In the genomic region with DNA sequence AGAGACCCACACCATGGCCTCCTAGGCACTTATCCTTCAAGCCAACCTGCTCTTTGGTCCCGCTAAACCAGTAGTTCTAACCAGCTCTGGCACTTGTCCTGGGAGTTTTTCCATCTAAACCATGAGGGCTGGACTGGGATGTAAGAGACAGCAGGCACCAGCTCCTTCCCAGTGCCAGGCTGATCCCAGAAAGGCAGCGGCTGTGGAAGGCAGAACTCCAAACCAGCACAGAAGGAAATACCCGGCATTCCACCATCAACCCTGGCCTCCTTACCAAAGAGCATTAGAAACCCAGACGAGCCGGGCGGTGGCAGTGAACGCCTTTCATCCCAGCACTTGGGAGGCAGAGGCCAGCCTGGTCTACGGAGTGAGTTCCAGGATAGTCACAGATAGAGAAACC, we compare ENCODE assay signal across 15 mouse cellular contexts. TPM values are rescaled to one million over a fixed set of nuclear protein-coding genes. Genes with fewer than 3 reads are reported as not detected.
DNase-seq lines count a peak whose midpoint lies in the region; ATAC-seq and TF ChIP-seq lines count a peak whose summit lies in the region.
"Had no signal": no experiment of that assay in that cellular context is flagged by ENCODE, and none has a peak within 500 bp of the region (broad histone marks: within the 10 kb centered on the region; RNA-seq: fewer than 3 reads in every experiment).

No protein-coding gene starts in this region.

- H3K9ac ChIP-seq in hindbrain, postnatal 0 days (replicated peaks; ENCODE audit: low read length) = no peak overlapping the region
- H3K9ac ChIP-seq in hindbrain, embryonic 16.5 days (ENCODE audit: low read depth, low read length) = no peak overlapping the region
- no peak overlapping the region for H3K9ac ChIP-seq in neural tube, embryonic 15.5 days (replicated peaks)
- no peak overlapping the region for H3K9ac ChIP-seq in intestine, embryonic 16.5 days (ENCODE audit: low read depth, low read length)
- H3K9ac ChIP-seq: hindbrain, embryonic 14.5 days had no signal

- H3K4me1 ChIP-seq in hindbrain, postnatal 0 days (ENCODE audit: insufficient read depth, low read length) = no peaks in the 10 kb centered on the region
- H3K4me1 ChIP-seq in hindbrain, embryonic 16.5 days (ENCODE audit: control insufficient read depth, insufficient read depth, low read depth, low read length) = no peaks in the 10 kb centered on the region; the same call in 1 of the 2 replicates
- peaks cover 10% of the 10 kb centered on the region; the same call in 1 of the 2 replicates for H3K4me1 ChIP-seq in neural tube, embryonic 15.5 days
- H3K4me1 ChIP-seq in intestine, embryonic 16.5 days (ENCODE audit: control insufficient read depth, insufficient read depth, low read length) = peaks cover 3% of the 10 kb centered on the region; the same call in 1 of the 2 replicates

- 60% methylated on average over 8 of the region's 8 CpGs for WGBS in hindbrain, postnatal 0 days
- 62% methylated on average over 8 of the region's 8 CpGs for WGBS in hindbrain, embryonic 16.5 days
- WGBS in neural tube, embryonic 15.5 days = 67% methylated on average over 8 of the region's 8 CpGs
- WGBS in intestine, embryonic 16.5 days = 59% methylated on average over 8 of the region's 8 CpGs

- H3K4me3 ChIP-seq in hindbrain, postnatal 0 days (ENCODE audit: low read length) = no peak overlapping the region
- no peak overlapping the region for H3K4me3 ChIP-seq in hindbrain, embryonic 16.5 days (ENCODE audit: low read length)
- H3K4me3 ChIP-seq in neural tube, embryonic 15.5 days (replicated peaks) = no peak overlapping the region
- H3K4me3 ChIP-seq in intestine, embryonic 16.5 days (ENCODE audit: low read length) = no peak overlapping the region
- H3K4me3 ChIP-seq: megakaryocyte, embryonic 14.5 days had no signal

- no peaks in the 10 kb centered on the region for H3K9me3 ChIP-seq in hindbrain, postnatal 0 days (ENCODE audit: low read length)
- peaks cover 2% of the 10 kb centered on the region; the same call in 1 of the 2 replicates for H3K9me3 ChIP-seq in hindbrain, embryonic 16.5 days (ENCODE audit: control insufficient read depth, low read length)
- H3K9me3 ChIP-seq in neural tube, embryonic 15.5 days (replicated peaks) = no peaks in the 10 kb centered on the region
- no peaks in the 10 kb centered on the region for H3K9me3 ChIP-seq in intestine, embryonic 16.5 days (ENCODE audit: control insufficient read depth, low read length)

- H3K27ac ChIP-seq in hindbrain, postnatal 0 days = peak overlapping the region; percentile 51
- no peak overlapping the region for H3K27ac ChIP-seq in hindbrain, embryonic 16.5 days (ENCODE audit: low read depth, low read length)
- H3K27ac ChIP-seq in neural tube, embryonic 15.5 days (replicated peaks) = peak overlapping the region; percentile 28; the same call in 1 of the 2 replicates
- H3K27ac ChIP-seq in intestine, embryonic 16.5 days (ENCODE audit: low read length) = no peak overlapping the region
- H3K27ac ChIP-seq: hindbrain, embryonic 14.5 days had no signal

- peaks cover 51% of the 10 kb centered on the region for H3K36me3 ChIP-seq in hindbrain, postnatal 0 days (ENCODE audit: insufficient read depth, low read length)
- peaks cover 42% of the 10 kb centered on the region for H3K36me3 ChIP-seq in hindbrain, embryonic 16.5 days (ENCODE audit: control insufficient read depth, insufficient read depth, low read length)
- H3K36me3 ChIP-seq in neural tube, embryonic 15.5 days = peaks cover 64% of the 10 kb centered on the region
- H3K36me3 ChIP-seq in intestine, embryonic 16.5 days (ENCODE audit: control insufficient read depth, insufficient read depth, low read length) = peaks cover 36% of the 10 kb centered on the region

- ATAC-seq in hindbrain, postnatal 0 days = no peak
- ATAC-seq in hindbrain, embryonic 16.5 days = no peak
- ATAC-seq in neural tube, embryonic 15.5 days (ENCODE audit: low FRiP score) = no peak
- peak; percentile 26; the same call in 1 of the 2 replicates for ATAC-seq in intestine, embryonic 16.5 days
- ATAC-seq: activated CD4-positive, CD25-positive, alpha-beta regulatory T cell, adult 4 months had no signal

- no peaks in the 10 kb centered on the region for H3K27me3 ChIP-seq in hindbrain, postnatal 0 days (ENCODE audit: insufficient read depth, low read length)
- no peaks in the 10 kb centered on the region for H3K27me3 ChIP-seq in hindbrain, embryonic 16.5 days (replicated peaks; ENCODE audit: control insufficient read depth, insufficient read depth, low read length)
- no peaks in the 10 kb centered on the region for H3K27me3 ChIP-seq in neural tube, embryonic 15.5 days (replicated peaks)
- H3K27me3 ChIP-seq in intestine, embryonic 16.5 days (replicated peaks; ENCODE audit: control insufficient read depth, insufficient read depth, low read length) = no peaks in the 10 kb centered on the region
- H3K27me3 ChIP-seq: megakaryocyte, embryonic 14.5 days had no signal

- TF ChIP-seq CTCF in hindbrain, postnatal 0 days (IDR thresholded peaks at IDR 0.05; ENCODE audit: low read depth) = no peak

- H3K4me2 ChIP-seq in hindbrain, postnatal 0 days (ENCODE audit: low read depth, low read length) = no peak overlapping the region
- no peak overlapping the region for H3K4me2 ChIP-seq in hindbrain, embryonic 16.5 days (ENCODE audit: low read length)
- H3K4me2 ChIP-seq in neural tube, embryonic 15.5 days = no peak overlapping the region
- no peak overlapping the region for H3K4me2 ChIP-seq in intestine, embryonic 16.5 days (ENCODE audit: low read depth, low read length)
- H3K4me2 ChIP-seq: hindbrain, embryonic 14.5 days had no signal

- no peak for DNase-seq in hindbrain, postnatal 0 days (ENCODE audit: low spot score)
- no peak for DNase-seq in neural tube, embryonic 10.5 days (ENCODE audit: extremely low spot score, low spot score)
- no peak for DNase-seq in left cerebral cortex, adult 18-20 months (ENCODE audit: low spot score in 2 of 2)
- DNase-seq in left cerebral cortex, adult 8-10 months (ENCODE audit: low spot score in 2 of 2) = no peak
- no peak for DNase-seq in thymus, postnatal 36 days
- DNase-seq: kidney, postnatal 4 days; right cerebral cortex, postnatal 25 days had no signal

RNA-seq across cellular contexts. Expression of gene H2-DMa, which starts 9.0 kb away (rescaled TPM):
- total RNA-seq in hindbrain, postnatal 0 days (2014; rRNA removed) = 30.9 and 31.3 TPM in 2 replicates
- 23.5 and 24.1 TPM in 2 replicates for polyA plus RNA-seq in hindbrain, postnatal 0 days (2015; fragmentation: Nextera tagmentation; extraction: Ambion mirVana)
- 20.5 and 20.9 TPM in 2 replicates for polyA plus RNA-seq in hindbrain, embryonic 16.5 days (2015; fragmentation: Nextera tagmentation; extraction: Ambion mirVana)
- polyA plus RNA-seq in neural tube, embryonic 15.5 days (2015; fragmentation: Nextera tagmentation; extraction: Ambion mirVana) = 19.8 and 31.3 TPM in 2 replicates
- polyA plus RNA-seq in intestine, embryonic 16.5 days (2015; fragmentation: Nextera tagmentation; extraction: Ambion mirVana) = 13.4 and 15.3 TPM in 2 replicates
- 10 to 100 TPM; 22.3 to 26.5 TPM for total RNA-seq in left cerebral cortex, adult 18-20 months (2021)
- total RNA-seq in left cerebral cortex, adult 8-10 months (2022) = 10 to 100 TPM; 20.7 to 35.3 (median 30.7) TPM

RNA-seq across cellular contexts. Expression of gene Brd2, which starts 12.1 kb away (rescaled TPM):
- 180 and 195 TPM in 2 replicates for total RNA-seq in hindbrain, postnatal 0 days (2014; rRNA removed)
- polyA plus RNA-seq in hindbrain, postnatal 0 days (2015; fragmentation: Nextera tagmentation; extraction: Ambion mirVana) = 101 and 108 TPM in 2 replicates
- 98.5 and 123 TPM in 2 replicates for polyA plus RNA-seq in hindbrain, embryonic 16.5 days (2015; fragmentation: Nextera tagmentation; extraction: Ambion mirVana)
- 115 and 122 TPM in 2 replicates for polyA plus RNA-seq in neural tube, embryonic 15.5 days (2015; fragmentation: Nextera tagmentation; extraction: Ambion mirVana)
- polyA plus RNA-seq in intestine, embryonic 16.5 days (2015; fragmentation: Nextera tagmentation; extraction: Ambion mirVana) = 72.3 and 73.0 TPM in 2 replicates
- 100 to 1,000 TPM; 177 to 179 TPM for total RNA-seq in left cerebral cortex, adult 18-20 months (2021)
- total RNA-seq in left cerebral cortex, adult 8-10 months (2022) = 100 to 1,000 TPM; 181 to 210 (median 190) TPM

RNA-seq across cellular contexts. Expression of gene H2-Oa, which starts 18.2 kb away (rescaled TPM):
- not detected in 2 replicates for total RNA-seq in hindbrain, postnatal 0 days (2014; rRNA removed)
- polyA plus RNA-seq in hindbrain, postnatal 0 days (2015; fragmentation: Nextera tagmentation; extraction: Ambion mirVana) = 0.23 and 0.31 TPM in 2 replicates
- 0.14 TPM in 1 of 2 replicates, not detected in the other for polyA plus RNA-seq in hindbrain, embryonic 16.5 days (2015; fragmentation: Nextera tagmentation; extraction: Ambion mirVana)
- 0.19 and 2.5 TPM in 2 replicates for polyA plus RNA-seq in neural tube, embryonic 15.5 days (2015; fragmentation: Nextera tagmentation; extraction: Ambion mirVana)
- 0.62 and 0.95 TPM in 2 replicates for polyA plus RNA-seq in intestine, embryonic 16.5 days (2015; fragmentation: Nextera tagmentation; extraction: Ambion mirVana)
- not detected for total RNA-seq in left cerebral cortex, adult 18-20 months (2021)
- total RNA-seq in left cerebral cortex, adult 8-10 months (2022) = 1 to 10 TPM in 2 of 4 experiments, under 1 TPM in 1, not detected in 1; 0.44 to 2.2 (median 1.7) TPM
- total RNA-seq: gastrocnemius, postnatal 4 days had no signal
- polyA plus RNA-seq: neural tube, embryonic 14.5 days had no signal

RNA-seq across cellular contexts. Expression of gene H2-DMb2, which starts 32.8 kb away (rescaled TPM):
- total RNA-seq in hindbrain, postnatal 0 days (2014; rRNA removed) = 0.16 TPM in 1 of 2 replicates, not detected in the other
- polyA plus RNA-seq in hindbrain, postnatal 0 days (2015; fragmentation: Nextera tagmentation; extraction: Ambion mirVana) = 0.58 and 0.59 TPM in 2 replicates
- polyA plus RNA-seq in hindbrain, embryonic 16.5 days (2015; fragmentation: Nextera tagmentation; extraction: Ambion mirVana) = 0.25 and 0.28 TPM in 2 replicates
- 0.17 and 5.5 TPM in 2 replicates for polyA plus RNA-seq in neural tube, embryonic 15.5 days (2015; fragmentation: Nextera tagmentation; extraction: Ambion mirVana)
- polyA plus RNA-seq in intestine, embryonic 16.5 days (2015; fragmentation: Nextera tagmentation; extraction: Ambion mirVana) = 0.87 and 0.99 TPM in 2 replicates
- total RNA-seq in left cerebral cortex, adult 18-20 months (2021) = 1 to 10 TPM; 1.2 to 1.8 TPM
- total RNA-seq in left cerebral cortex, adult 8-10 months (2022) = 1 to 10 TPM in 3 of 4 experiments, under 1 TPM in 1; 0.84 to 3.5 (median 2.0) TPM
- polyA plus RNA-seq: hindbrain, embryonic 14.5 days had no signal

RNA-seq across cellular contexts. Expression of gene H2-DMb1, which starts 42.6 kb away (rescaled TPM):
- 1.8 and 3.0 TPM in 2 replicates for total RNA-seq in hindbrain, postnatal 0 days (2014; rRNA removed)
- polyA plus RNA-seq in hindbrain, postnatal 0 days (2015; fragmentation: Nextera tagmentation; extraction: Ambion mirVana) = 1.4 and 1.8 TPM in 2 replicates
- polyA plus RNA-seq in hindbrain, embryonic 16.5 days (2015; fragmentation: Nextera tagmentation; extraction: Ambion mirVana) = 0.68 and 1.5 TPM in 2 replicates
- 0.29 and 4.2 TPM in 2 replicates for polyA plus RNA-seq in neural tube, embryonic 15.5 days (2015; fragmentation: Nextera tagmentation; extraction: Ambion mirVana)
- 3.0 and 3.6 TPM in 2 replicates for polyA plus RNA-seq in intestine, embryonic 16.5 days (2015; fragmentation: Nextera tagmentation; extraction: Ambion mirVana)
- total RNA-seq in left cerebral cortex, adult 18-20 months (2021) = 1 to 10 TPM; 2.2 to 2.7 TPM
- total RNA-seq in left cerebral cortex, adult 8-10 months (2022) = 1 to 10 TPM; 2.2 to 7.1 (median 3.5) TPM

Comparison
In these comparisons a context has a peak if more than half of its experiments do, and no peak if none do; other contexts are left out.
1. H3K27ac ChIP-seq: peak in hindbrain, postnatal 0 days (single experiment) and neural tube, embryonic 15.5 days (single experiment); none in hindbrain, embryonic 16.5 days (single experiment) and intestine, embryonic 16.5 days (single experiment).